Mouse (Mus musculus): ENCODE results near the gene Larp6. TPM values are rescaled to one million over a fixed set of nuclear protein-coding genes. Genes with fewer than 3 reads are reported as not detected.

Larp6 gene
- total and polyA plus RNA-seq, 2 experiments from 2014 or later, result 0.41 to 1.2 TPM

- TF ChIP-seq EP300 (IDR thresholded peaks at IDR 0.05; ENCODE audit: low read depth), result no peak
- TF ChIP-seq CTCF (IDR thresholded peaks at IDR 0.05; ENCODE audit: low read depth), result peak; percentile 27; the same call in 1 of the 2 replicates
- DNase-seq (ENCODE audit: low spot score), result no peak
- no peaks in the 10 kb centered on the region; the same call in 1 of the 2 replicates for H3K36me3 ChIP-seq (replicated peaks; ENCODE audit: control insufficient read depth, insufficient read depth, low read length)
- no peaks in the 10 kb centered on the region for H3K27me3 ChIP-seq (ENCODE audit: control insufficient read depth, insufficient read depth, low read length)
- H3K4me3 ChIP-seq (ENCODE audit: low read depth, low read length), result peak overlapping the region; percentile 73
- peak overlapping the region; percentile 44 for H3K27ac ChIP-seq (ENCODE audit: low read depth)
- peaks cover 3% of the 10 kb centered on the region; the same call in 1 of the 2 replicates for H3K4me1 ChIP-seq (ENCODE audit: control insufficient read depth, insufficient read depth)
- no peaks in the 10 kb centered on the region for H3K9me3 ChIP-seq (replicated peaks; ENCODE audit: control insufficient read depth, low read length)
- WGBS, result 2% methylated on average over 7 of the region's 7 CpGs
- peak; percentile 43; the same call in 1 of the 2 replicates for ATAC-seq (ENCODE audit: insufficient read depth, low read depth)
- peak overlapping the region; percentile 27; the same call in 1 of the 2 replicates for H3K9ac ChIP-seq (replicated peaks; ENCODE audit: low read depth, low read length)
- peak overlapping the region; percentile 64 for H3K4me2 ChIP-seq (ENCODE audit: low read depth, low read length)
Measured at GRCm38 (mm10) chr9:60687415-60687814, 25.4 kb upstream of the Larp6 start.

- no peaks in the 10 kb centered on the region; the same call in 1 of the 2 replicates for H3K36me3 ChIP-seq (replicated peaks; ENCODE audit: control insufficient read depth, insufficient read depth, low read length)
- H3K9me3 ChIP-seq (replicated peaks; ENCODE audit: control insufficient read depth, low read length), result no peaks in the 10 kb centered on the region
- peak; percentile 94 for ATAC-seq (ENCODE audit: insufficient read depth, low read depth)
- H3K4me1 ChIP-seq (ENCODE audit: control insufficient read depth, insufficient read depth), result peaks cover 3% of the 10 kb centered on the region; the same call in 1 of the 2 replicates
- no peaks in the 10 kb centered on the region for H3K27me3 ChIP-seq (ENCODE audit: control insufficient read depth, insufficient read depth, low read length)
- peak within 1 kb of the TSS; percentile 64 for H3K4me2 ChIP-seq (ENCODE audit: low read depth, low read length)
- TF ChIP-seq CTCF (IDR thresholded peaks at IDR 0.05; ENCODE audit: low read depth), result no peak
- 0 out of 2 replicates have a peak, but pooled peaks have one; percentile 37 for TF ChIP-seq EP300 (IDR thresholded peaks at IDR 0.05; ENCODE audit: low read depth)
- DNase-seq (ENCODE audit: low spot score), result peak; percentile 87
- H3K27ac ChIP-seq (ENCODE audit: low read depth), result peak within 1 kb of the TSS; percentile 44
- H3K4me3 ChIP-seq (ENCODE audit: low read depth, low read length), result peak within 1 kb of the TSS; percentile 73
- WGBS, result under 1% methylated on average over 21 of the region's 21 CpGs
- peak within 1 kb of the TSS; percentile 27; the same call in 1 of the 2 replicates for H3K9ac ChIP-seq (replicated peaks; ENCODE audit: low read depth, low read length)
Measured at GRCm38 (mm10) chr9:60687891-60688324, 24.9 kb upstream of the Larp6 start, which contains the start of gene Lrrc49. Lrrc49 (minus strand) TSS chr9:60688158.

- Histone ChIP-seq H3K9ac (replicated peaks; ENCODE audit: low read depth, low read length) (no peak overlapping the region), H3K4me2 (ENCODE audit: low read depth, low read length) (no peak overlapping the region), H3K9me3 (replicated peaks; ENCODE audit: control insufficient read depth, low read length) (no peaks in the 10 kb centered on the region), H3K4me1 (ENCODE audit: control insufficient read depth, insufficient read depth) (no peaks in the 10 kb centered on the region), H3K4me3 (ENCODE audit: low read depth, low read length) (no peak overlapping the region), H3K27me3 (ENCODE audit: control insufficient read depth, insufficient read depth, low read length) (no peaks in the 10 kb centered on the region), H3K36me3 (replicated peaks; ENCODE audit: control insufficient read depth, insufficient read depth, low read length) (no peaks in the 10 kb centered on the region), H3K27ac (ENCODE audit: low read depth) (no peak overlapping the region)
- 36% methylated on average over 4 of the region's 4 CpGs for WGBS
- TF ChIP-seq CTCF (IDR thresholded peaks at IDR 0.05; ENCODE audit: low read depth) (no peak), EP300 (IDR thresholded peaks at IDR 0.05; ENCODE audit: low read depth) (no peak)
- DNase-seq (ENCODE audit: low spot score) (no peak), ATAC-seq (ENCODE audit: insufficient read depth, low read depth) (no peak)
Measured at GRCm38 (mm10) chr9:60692624-60693023, 20.2 kb upstream of the Larp6 start.

- WGBS, result 47% methylated on average over 2 of the region's 2 CpGs
- H3K27ac ChIP-seq (ENCODE audit: low read depth), result no peak overlapping the region
- H3K27me3 ChIP-seq (ENCODE audit: control insufficient read depth, insufficient read depth, low read length), result no peaks in the 10 kb centered on the region
- no peaks in the 10 kb centered on the region for H3K4me1 ChIP-seq (ENCODE audit: control insufficient read depth, insufficient read depth)
- no peak for ATAC-seq (ENCODE audit: insufficient read depth, low read depth)
- H3K9me3 ChIP-seq (replicated peaks; ENCODE audit: control insufficient read depth, low read length), result no peaks in the 10 kb centered on the region
- H3K4me2 ChIP-seq (ENCODE audit: low read depth, low read length), result no peak overlapping the region
- no peaks in the 10 kb centered on the region for H3K36me3 ChIP-seq (replicated peaks; ENCODE audit: control insufficient read depth, insufficient read depth, low read length)
- DNase-seq (ENCODE audit: low spot score), result no peak
- no peak overlapping the region for H3K9ac ChIP-seq (replicated peaks; ENCODE audit: low read depth, low read length)
- TF ChIP-seq CTCF (IDR thresholded peaks at IDR 0.05; ENCODE audit: low read depth), result peak; percentile 25
- no peak for TF ChIP-seq EP300 (IDR thresholded peaks at IDR 0.05; ENCODE audit: low read depth)
- H3K4me3 ChIP-seq (ENCODE audit: low read depth, low read length), result no peak overlapping the region
Measured at GRCm38 (mm10) chr9:60693986-60694385, 18.8 kb upstream of the Larp6 start.

- TF ChIP-seq CTCF (IDR thresholded peaks at IDR 0.05; ENCODE audit: low read depth) (no peak), EP300 (IDR thresholded peaks at IDR 0.05; ENCODE audit: low read depth) (no peak)
- Histone ChIP-seq H3K27me3 (ENCODE audit: control insufficient read depth, insufficient read depth, low read length) (no peaks in the 10 kb centered on the region), H3K4me1 (ENCODE audit: control insufficient read depth, insufficient read depth) (no peaks in the 10 kb centered on the region), H3K9ac (replicated peaks; ENCODE audit: low read depth, low read length) (no peak overlapping the region), H3K27ac (ENCODE audit: low read depth) (no peak overlapping the region), H3K36me3 (replicated peaks; ENCODE audit: control insufficient read depth, insufficient read depth, low read length) (no peaks in the 10 kb centered on the region), H3K9me3 (replicated peaks; ENCODE audit: control insufficient read depth, low read length) (no peaks in the 10 kb centered on the region), H3K4me3 (ENCODE audit: low read depth, low read length) (no peak overlapping the region), H3K4me2 (ENCODE audit: low read depth, low read length) (no peak overlapping the region)
- no peak for DNase-seq (ENCODE audit: low spot score)
- 61% methylated on average over 6 of the region's 6 CpGs for WGBS
- ATAC-seq (ENCODE audit: insufficient read depth, low read depth), result no peak
Measured at GRCm38 (mm10) chr9:60696271-60696985, 16.4 kb upstream of the Larp6 start.

Measured in heart, postnatal 0 days (tissue).